Mouse (Mus musculus) lung, postnatal 4 days (tissue): Measurements from ENCODE around the gene Ttc16.

Experiments
- DNase-seq, 2 experiments: peaks; one replicate each; pipeline ENCODE4 v3.0.0; 2021

The Ttc16 gene

GRCm38 (mm10) chr2:32775359-32776074 is at the start of gene Ttc16, which contains the start of gene Ptrh1:
Gene Ttc16 (minus strand): TSS chr2:32775633.
Gene Ptrh1 (plus strand): TSS chr2:32775786.
- DNase-seq = peak; percentile 98 to 99

- no peak for DNase-seq
These were observed 49.3 kb upstream of the Ttc16 start for GRCm38 (mm10) chr2:32824778-32825177.

- peak in 1 of 2 experiments; percentile 60 for DNase-seq
These were observed 48.7 kb upstream of the Ttc16 start for GRCm38 (mm10) chr2:32824181-32824580.

- no peak for DNase-seq
These were observed 48.2 kb upstream of the Ttc16 start for GRCm38 (mm10) chr2:32823579-32824154.

GRCm38 (mm10) chr2:32823153-32823552 is 47.7 kb upstream of the Ttc16 start:
- DNase-seq = no peak

GRCm38 (mm10) chr2:32822643-32823042 is 47.2 kb upstream of the Ttc16 start:
- no peak for DNase-seq

GRCm38 (mm10) chr2:32821041-32821802 is 45.8 kb upstream of the Ttc16 start:
- DNase-seq = peak; percentile 34 to 54

- DNase-seq = no peak
These were observed 42.8 kb upstream of the Ttc16 start for GRCm38 (mm10) chr2:32818208-32818607.

- no peak for DNase-seq
These were observed 42.2 kb upstream of the Ttc16 start for GRCm38 (mm10) chr2:32817589-32817988.

- DNase-seq = peak; percentile 47 to 58
These were observed 41.6 kb upstream of the Ttc16 start for GRCm38 (mm10) chr2:32816946-32817581.

- no peak for DNase-seq
These were observed 41.1 kb upstream of the Ttc16 start for GRCm38 (mm10) chr2:32816497-32816896.

GRCm38 (mm10) chr2:32811959-32812358 is 36.5 kb upstream of the Ttc16 start:
- DNase-seq = no peak

GRCm38 (mm10) chr2:32808816-32809566 is 33.6 kb upstream of the Ttc16 start:
- no peak for DNase-seq

- peak in 1 of 2 experiments; percentile 16 for DNase-seq
These were observed 23.0 kb upstream of the Ttc16 start for GRCm38 (mm10) chr2:32798251-32798962.

- peak in 1 of 2 experiments; percentile 10 for DNase-seq
These were observed 20.4 kb upstream of the Ttc16 start for GRCm38 (mm10) chr2:32795748-32796418.

GRCm38 (mm10) chr2:32791297-32791696 is 15.9 kb upstream of the Ttc16 start:
- peak; percentile 57 to 87 for DNase-seq

- DNase-seq = no peak
These were observed 13.1 kb upstream of the Ttc16 start for GRCm38 (mm10) chr2:32788581-32788980.

- DNase-seq = no peak
These were observed 11.7 kb upstream of the Ttc16 start for GRCm38 (mm10) chr2:32787176-32787575.

- peak in 1 of 2 experiments; percentile 35 for DNase-seq
These were observed 8.7 kb upstream of the Ttc16 start, which contains the start of gene Cfap157 for GRCm38 (mm10) chr2:32784048-32784681. Gene Cfap157 (minus strand): TSS chr2:32784428.

GRCm38 (mm10) chr2:32781710-32782109 is 6.3 kb upstream of the Ttc16 start:
- no peak for DNase-seq
